Mouse (Mus musculus): Measurements from ENCODE around the gene Fkbp6. TPM values are rescaled to one million over a fixed set of nuclear protein-coding genes. Genes with fewer than 3 reads are reported as not detected.

Fkbp6 gene
- polyA plus RNA-seq, 1 experiment from 2014 or later = not detected

DNA sequence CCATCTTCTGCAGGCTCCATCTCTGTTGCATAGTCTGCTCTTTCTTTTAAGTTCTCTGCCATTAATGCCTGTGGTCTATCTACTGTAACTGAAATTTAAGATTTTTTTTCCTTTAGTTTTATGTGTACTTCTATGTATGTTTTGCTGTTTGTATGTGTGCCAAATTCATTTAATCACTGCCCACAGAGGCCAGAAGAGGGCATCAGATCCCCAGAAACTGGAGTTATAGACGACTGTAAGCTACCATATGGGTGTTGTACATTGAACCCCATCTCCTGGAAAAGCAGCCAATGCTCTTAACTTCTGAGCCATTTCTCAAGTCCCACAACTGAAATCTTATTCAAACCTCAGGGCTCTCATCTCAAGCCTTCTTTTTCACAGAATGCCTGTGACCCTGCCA, 3.4 kb downstream of the Fkbp6 start:
- no peaks in the 10 kb centered on the region for H3K4me1 ChIP-seq (ENCODE audit: insufficient read depth, low read depth, low read length)
- ATAC-seq (no peak), DNase-seq (ENCODE audit: low spot score) (no peak)
- no peak overlapping the region for H3K9ac ChIP-seq (replicated peaks; ENCODE audit: low read depth)
- H3K9me3 ChIP-seq (ENCODE audit: low read length) = no peaks in the 10 kb centered on the region
- 26% methylated on average over 1 of the region's 1 CpGs for WGBS
- TF ChIP-seq CTCF (IDR thresholded peaks at IDR 0.05) (peak; percentile 45), EP300 (IDR thresholded peaks at IDR 0.05) (no peak)
- H3K27me3 ChIP-seq (replicated peaks; ENCODE audit: insufficient read depth, low read length) = no peaks in the 10 kb centered on the region
- no peak overlapping the region for H3K4me3 ChIP-seq (ENCODE audit: low read depth, low read length)
- no peaks in the 10 kb centered on the region for H3K36me3 ChIP-seq (ENCODE audit: insufficient read depth, low read length)
- H3K27ac ChIP-seq (ENCODE audit: low read length) = no peak overlapping the region
- no peak overlapping the region for H3K4me2 ChIP-seq (replicated peaks; ENCODE audit: low read depth, low read length)

DNA sequence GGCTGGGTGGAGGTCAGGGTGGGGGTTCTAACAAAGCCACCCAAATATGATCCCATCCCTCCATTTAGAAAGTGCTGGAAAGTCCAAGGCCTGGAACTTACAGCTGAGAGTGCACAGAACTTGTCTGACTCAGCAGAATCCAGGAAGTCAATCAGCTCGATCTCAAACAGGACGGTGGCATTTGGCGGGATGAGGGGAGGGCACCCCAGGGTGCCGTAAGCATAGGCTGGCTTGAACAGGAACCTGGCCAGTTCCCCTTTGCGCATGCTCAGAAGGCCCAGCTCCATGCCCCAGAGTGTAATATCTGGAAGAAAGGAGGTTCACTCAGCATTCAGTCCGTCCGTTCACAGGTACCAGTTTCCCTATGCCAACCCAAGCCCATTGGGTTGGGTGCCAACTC, 3.9 kb downstream of the Fkbp6 start:
- DNase-seq (ENCODE audit: low spot score) (no peak), ATAC-seq (no peak)
- WGBS = 65% methylated on average over 7 of the region's 7 CpGs
- Histone ChIP-seq H3K4me2 (replicated peaks; ENCODE audit: low read depth, low read length) (no peak overlapping the region), H3K4me1 (ENCODE audit: insufficient read depth, low read depth, low read length) (no peaks in the 10 kb centered on the region), H3K27ac (ENCODE audit: low read length) (no peak overlapping the region), H3K27me3 (replicated peaks; ENCODE audit: insufficient read depth, low read length) (no peaks in the 10 kb centered on the region), H3K4me3 (ENCODE audit: low read depth, low read length) (no peak overlapping the region), H3K9ac (replicated peaks; ENCODE audit: low read depth) (no peak overlapping the region), H3K36me3 (ENCODE audit: insufficient read depth, low read length) (no peaks in the 10 kb centered on the region), H3K9me3 (ENCODE audit: low read length) (no peaks in the 10 kb centered on the region)
- TF ChIP-seq EP300 (IDR thresholded peaks at IDR 0.05) = no peak
- TF ChIP-seq CTCF (IDR thresholded peaks at IDR 0.05) = no peak

- Histone ChIP-seq H3K9me3 (ENCODE audit: low read length) (no peaks in the 10 kb centered on the region), H3K9ac (replicated peaks; ENCODE audit: low read depth) (no peak overlapping the region), H3K27me3 (replicated peaks; ENCODE audit: insufficient read depth, low read length) (no peaks in the 10 kb centered on the region), H3K4me3 (ENCODE audit: low read depth, low read length) (no peak overlapping the region), H3K4me2 (replicated peaks; ENCODE audit: low read depth, low read length) (no peak overlapping the region), H3K27ac (ENCODE audit: low read length) (no peak overlapping the region), H3K36me3 (ENCODE audit: insufficient read depth, low read length) (no peaks in the 10 kb centered on the region), H3K4me1 (ENCODE audit: insufficient read depth, low read depth, low read length) (no peaks in the 10 kb centered on the region)
- 23% methylated on average over 3 of the region's 3 CpGs for WGBS
- DNase-seq (ENCODE audit: low spot score) = peak; percentile 17
- no peak for ATAC-seq
- TF ChIP-seq EP300 (IDR thresholded peaks at IDR 0.05) (no peak), CTCF (IDR thresholded peaks at IDR 0.05) (peak; percentile 45)
Observed at GRCm38 (mm10) chr5:135337575-135337974, 12.3 kb downstream of the Fkbp6 start.

DNA sequence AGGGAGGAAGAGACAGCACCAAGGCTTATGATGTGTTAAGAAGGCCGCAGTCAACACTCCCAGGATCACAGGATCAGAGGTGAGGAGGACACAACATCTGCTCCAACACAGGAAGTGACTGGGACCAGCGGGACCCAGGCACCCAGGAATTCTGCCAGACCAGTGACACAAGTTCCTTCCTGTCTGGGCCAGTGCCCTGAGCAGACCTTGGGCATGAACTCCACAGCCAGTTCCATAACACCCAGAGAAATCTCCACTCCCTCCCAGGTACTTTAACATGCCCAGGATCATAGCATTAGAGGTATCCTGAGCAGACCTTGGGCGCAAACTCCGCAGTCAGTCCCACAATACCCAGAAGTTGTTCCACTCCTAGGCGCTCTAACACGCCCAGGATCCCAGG, 18.7 kb downstream of the Fkbp6 start:
- TF ChIP-seq CTCF (IDR thresholded peaks at IDR 0.05) (no peak), EP300 (IDR thresholded peaks at IDR 0.05) (no peak)
- no peak overlapping the region for H3K4me3 ChIP-seq (ENCODE audit: low read depth, low read length)
- H3K9ac ChIP-seq (replicated peaks; ENCODE audit: low read depth) = no peak overlapping the region
- H3K4me1 ChIP-seq (ENCODE audit: insufficient read depth, low read depth, low read length) = no peaks in the 10 kb centered on the region
- H3K27me3 ChIP-seq (replicated peaks; ENCODE audit: insufficient read depth, low read length) = no peaks in the 10 kb centered on the region
- DNase-seq (ENCODE audit: low spot score) (no peak), ATAC-seq (no peak)
- no peaks in the 10 kb centered on the region for H3K9me3 ChIP-seq (ENCODE audit: low read length)
- no peak overlapping the region for H3K27ac ChIP-seq (ENCODE audit: low read length)
- H3K4me2 ChIP-seq (replicated peaks; ENCODE audit: low read depth, low read length) = no peak overlapping the region
- 73% methylated on average over 6 of the region's 6 CpGs for WGBS
- H3K36me3 ChIP-seq (ENCODE audit: insufficient read depth, low read length) = no peaks in the 10 kb centered on the region

GRCm38 (mm10) chr5:135330201-135330600, 19.6 kb downstream of the Fkbp6 start:
- Histone ChIP-seq H3K36me3 (ENCODE audit: insufficient read depth, low read length) (no peaks in the 10 kb centered on the region), H3K27me3 (replicated peaks; ENCODE audit: insufficient read depth, low read length) (no peaks in the 10 kb centered on the region), H3K9ac (replicated peaks; ENCODE audit: low read depth) (no peak overlapping the region), H3K4me3 (ENCODE audit: low read depth, low read length) (no peak overlapping the region), H3K4me1 (ENCODE audit: insufficient read depth, low read depth, low read length) (no peaks in the 10 kb centered on the region), H3K27ac (ENCODE audit: low read length) (no peak overlapping the region), H3K4me2 (replicated peaks; ENCODE audit: low read depth, low read length) (no peak overlapping the region), H3K9me3 (ENCODE audit: low read length) (no peaks in the 10 kb centered on the region)
- no peak for ATAC-seq
- 86% methylated on average over 5 of the region's 5 CpGs for WGBS
- no peak for DNase-seq (ENCODE audit: low spot score)
- no peak for TF ChIP-seq CTCF (IDR thresholded peaks at IDR 0.05)
- TF ChIP-seq EP300 (IDR thresholded peaks at IDR 0.05) = no peak

DNA sequence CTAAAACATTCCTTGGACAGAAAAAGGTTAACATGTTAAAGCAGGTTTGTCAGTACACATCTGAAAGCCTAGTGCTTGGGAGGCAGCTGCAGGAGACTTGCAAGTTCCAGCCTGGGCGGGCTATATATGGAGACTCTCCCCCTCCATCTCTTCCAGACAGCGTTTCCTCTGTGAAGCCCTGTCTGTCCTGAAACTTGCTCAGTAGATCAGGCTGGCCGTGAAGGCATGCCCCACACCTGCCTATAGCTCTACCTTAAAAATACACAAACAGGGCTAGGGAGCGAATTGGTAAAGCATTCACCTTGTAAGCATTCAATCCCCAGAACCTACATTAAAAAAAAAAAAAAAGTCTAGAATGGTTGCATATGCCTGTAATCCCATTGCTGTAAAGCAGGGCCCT, 20.4 kb downstream of the Fkbp6 start:
- 79% methylated on average over 4 of the region's 4 CpGs for WGBS
- Histone ChIP-seq H3K4me3 (ENCODE audit: low read depth, low read length) (no peak overlapping the region), H3K27me3 (replicated peaks; ENCODE audit: insufficient read depth, low read length) (no peaks in the 10 kb centered on the region), H3K4me2 (replicated peaks; ENCODE audit: low read depth, low read length) (no peak overlapping the region), H3K4me1 (ENCODE audit: insufficient read depth, low read depth, low read length) (no peaks in the 10 kb centered on the region), H3K27ac (ENCODE audit: low read length) (no peak overlapping the region), H3K36me3 (ENCODE audit: insufficient read depth, low read length) (no peaks in the 10 kb centered on the region), H3K9me3 (ENCODE audit: low read length) (no peaks in the 10 kb centered on the region), H3K9ac (replicated peaks; ENCODE audit: low read depth) (no peak overlapping the region)
- TF ChIP-seq EP300 (IDR thresholded peaks at IDR 0.05) = no peak
- no peak for TF ChIP-seq CTCF (IDR thresholded peaks at IDR 0.05)
- ATAC-seq (no peak), DNase-seq (ENCODE audit: low spot score) (no peak)

GRCm38 (mm10) chr5:135326121-135326659, 23.7 kb downstream of the Fkbp6 start:
- no peak overlapping the region for H3K4me3 ChIP-seq (ENCODE audit: low read depth, low read length)
- no peak for ATAC-seq
- DNase-seq (ENCODE audit: low spot score) = no peak
- H3K4me2 ChIP-seq (replicated peaks; ENCODE audit: low read depth, low read length) = no peak overlapping the region
- no peaks in the 10 kb centered on the region for H3K9me3 ChIP-seq (ENCODE audit: low read length)
- no peaks in the 10 kb centered on the region for H3K4me1 ChIP-seq (ENCODE audit: insufficient read depth, low read depth, low read length)
- no peaks in the 10 kb centered on the region for H3K27me3 ChIP-seq (replicated peaks; ENCODE audit: insufficient read depth, low read length)
- no peak overlapping the region for H3K9ac ChIP-seq (replicated peaks; ENCODE audit: low read depth)
- H3K27ac ChIP-seq (ENCODE audit: low read length) = no peak overlapping the region
- TF ChIP-seq EP300 (IDR thresholded peaks at IDR 0.05) (no peak), CTCF (IDR thresholded peaks at IDR 0.05) (no peak)
- 20% methylated on average over 3 of the region's 3 CpGs for WGBS
- no peaks in the 10 kb centered on the region for H3K36me3 ChIP-seq (ENCODE audit: insufficient read depth, low read length)
